Mouse (Mus musculus) c-Kit-positive CD71-negative TER-119-negative erythroid progenitor cells, embryonic 14.5 days (primary cell): ENCODE results near the gene Adam22.

Experiments used
- DNase-seq: peaks from one replicate; pipeline ENCODE4 v3.0.0-alpha.2; 2013; ENCODE audit warnings: low read depth

Adam22 gene

GRCm38 (mm10) chr5:8367614-8368327, at the start of gene Adam22:
TSS of gene Adam22 (minus strand) at chr5:8368160.
- DNase-seq: no peak

- DNase-seq: no peak
Measured at GRCm38 (mm10) chr5:8417443-8417842, 49.5 kb upstream of the Adam22 start.

GRCm38 (mm10) chr5:8416683-8417413, 48.9 kb upstream of the Adam22 start:
- no peak for DNase-seq

- DNase-seq: no peak
Measured at GRCm38 (mm10) chr5:8408746-8409145, 40.8 kb upstream of the Adam22 start.

- DNase-seq: no peak
Measured at GRCm38 (mm10) chr5:8397587-8398249, 29.8 kb upstream of the Adam22 start.

GRCm38 (mm10) chr5:8393891-8394583, 26.1 kb upstream of the Adam22 start:
- DNase-seq: no peak

GRCm38 (mm10) chr5:8374297-8374906, 6.4 kb upstream of the Adam22 start:
- no peak for DNase-seq

- DNase-seq: no peak
Measured at GRCm38 (mm10) chr5:8373415-8373814, 5.5 kb upstream of the Adam22 start.

- DNase-seq: no peak
Measured at GRCm38 (mm10) chr5:8368781-8369180, 821 bp upstream of the Adam22 start.

- no peak for DNase-seq
Measured at GRCm38 (mm10) chr5:8368328-8368692, 350 bp upstream of the Adam22 start.

- DNase-seq: no peak
Measured at GRCm38 (mm10) chr5:8366771-8367613, 968 bp downstream of the Adam22 start.

- no peak for DNase-seq
Measured at GRCm38 (mm10) chr5:8362361-8362760, 5.6 kb downstream of the Adam22 start.

- no peak for DNase-seq
Measured at GRCm38 (mm10) chr5:8357677-8358076, 10.3 kb downstream of the Adam22 start.

- no peak for DNase-seq
Measured at GRCm38 (mm10) chr5:8356885-8357651, 10.9 kb downstream of the Adam22 start.

- no peak for DNase-seq
Measured at GRCm38 (mm10) chr5:8356326-8356725, 11.6 kb downstream of the Adam22 start.

GRCm38 (mm10) chr5:8349557-8349956, 18.4 kb downstream of the Adam22 start:
- DNase-seq: no peak

GRCm38 (mm10) chr5:8346329-8346728, 21.6 kb downstream of the Adam22 start:
- no peak for DNase-seq

GRCm38 (mm10) chr5:8343296-8343695, 24.7 kb downstream of the Adam22 start:
- DNase-seq: no peak

- DNase-seq: no peak
Measured at GRCm38 (mm10) chr5:8341676-8342075, 26.3 kb downstream of the Adam22 start.

- DNase-seq: no peak
Measured at GRCm38 (mm10) chr5:8327645-8328269, 40.2 kb downstream of the Adam22 start.
